19 mouse cellular contexts compared by ENCODE assay signal in genomic region chr5:132438414-132438813, GRCm38 (mm10).
A peak's percentile ranks its signal among the peaks of the same experiment; 100 is the strongest.
DNase-seq lines count a peak whose midpoint lies in the region; ATAC-seq and TF ChIP-seq lines count a peak whose summit lies in the region.
"Had no signal": no experiment of that assay in that cellular context is flagged by ENCODE, and none has a peak within 500 bp of the region (broad histone marks: within the 10 kb centered on the region; RNA-seq: fewer than 3 reads in every experiment).

No protein-coding gene starts in this region.

- no peaks in the 10 kb centered on the region for H3K27me3 ChIP-seq in heart, embryonic 14.5 days (ENCODE audit: control insufficient read depth, insufficient read depth, low read length)
- H3K27me3 ChIP-seq: forebrain, embryonic 12.5 days; hindbrain, embryonic 15.5 days; limb, embryonic 15.5 days had no signal

- H3K9me3 ChIP-seq in heart, embryonic 14.5 days (ENCODE audit: control insufficient read depth, low read length), result no peaks in the 10 kb centered on the region
- H3K9me3 ChIP-seq: forebrain, embryonic 12.5 days; hindbrain, embryonic 15.5 days; limb, embryonic 15.5 days had no signal

- H3K9ac ChIP-seq in heart, embryonic 14.5 days (ENCODE audit: low read length), result no peak overlapping the region
- H3K9ac ChIP-seq: forebrain, embryonic 12.5 days; hindbrain, embryonic 15.5 days; limb, embryonic 15.5 days had no signal

- H3K4me1 ChIP-seq in lung, adult 2 months (ENCODE audit: control insufficient read depth, insufficient read depth, low read length), result no peaks in the 10 kb centered on the region
- H3K4me1 ChIP-seq in heart, embryonic 14.5 days (ENCODE audit: control insufficient read depth in 2 of 2, insufficient read depth in 2 of 2, low read length in 2 of 2), result peaks cover 11 to 13% of the 10 kb centered on the region in 2 experiments

- intact Hi-C loops in heart, postnatal 10 days (cut with DNase I), result loop anchor here (2.0 kb wide), 1 partner anchor 104 kb away; the partner anchor contains the start of gene Auts2
- intact Hi-C loops in left cerebral cortex, postnatal 25 days (cut with DNase I), result no loop called here

- no peak for TF ChIP-seq POLR2A in lung, adult 2 months (IDR thresholded peaks at IDR 0.05; ENCODE audit: borderline replicate concordance, extremely low read depth, low read depth, low read length)

- 48% methylated on average over 4 of the region's 4 CpGs for WGBS in lung, adult 2 months
- 39% methylated on average over 4 of the region's 4 CpGs for WGBS in heart, embryonic 14.5 days

- H3K36me3 ChIP-seq in heart, embryonic 14.5 days (ENCODE audit: control insufficient read depth, insufficient read depth, low read length), result no peaks in the 10 kb centered on the region
- H3K36me3 ChIP-seq: forebrain, embryonic 12.5 days; hindbrain, embryonic 15.5 days; limb, embryonic 15.5 days had no signal

- H3K4me3 ChIP-seq in lung, adult 2 months (replicated peaks; ENCODE audit: extremely low read depth, low read depth, low read length), result no peak overlapping the region
- H3K4me3 ChIP-seq in heart, embryonic 14.5 days (ENCODE audit: control insufficient read depth in 1 of 2, insufficient read depth in 1 of 2, low read depth in 1 of 2, low read length in 2 of 2), result no peak overlapping the region
- H3K4me3 ChIP-seq: forebrain, embryonic 12.5 days; hindbrain, embryonic 15.5 days; limb, embryonic 15.5 days had no signal

- H3K27ac ChIP-seq in heart, embryonic 14.5 days (replicated peaks in 1 of 2; ENCODE audit: control insufficient read depth in 1 of 2, insufficient read depth in 1 of 2, low read depth in 2 of 2, low read length in 2 of 2), result no peak overlapping the region
- H3K27ac ChIP-seq: forebrain, embryonic 12.5 days; hindbrain, embryonic 15.5 days; limb, embryonic 15.5 days had no signal

- peak; percentile 56 for DNase-seq in heart, adult 11 months
- DNase-seq in heart, adult 8-10 months (ENCODE audit: low spot score), result no peak
- DNase-seq in lung, adult 2 months, result no peak
- DNase-seq in lung, postnatal 10 days, result no peak
- DNase-seq in heart, postnatal 10 days, result peak; percentile 31 to 36
- DNase-seq in left cerebral cortex, postnatal 25 days (ENCODE audit: low spot score in 2 of 2), result no peak
- DNase-seq: B cell, adult 2 months; cerebellum, adult 2 months; cerebellum, postnatal 36 days; gastrocnemius, postnatal 25 days; layer of hippocampus, postnatal 36 days; spleen, adult 18-20 months; thymus, postnatal 4 days had no signal

- no peak for ATAC-seq in heart, embryonic 14.5 days (ENCODE audit: insufficient number of reproducible peaks, insufficient read depth, low FRiP score, low read depth)
- ATAC-seq: intestine, embryonic 16.5 days; midbrain, embryonic 16.5 days had no signal

- peak overlapping the region; percentile 38 for H3K4me2 ChIP-seq in heart, embryonic 14.5 days (ENCODE audit: low read length)
- H3K4me2 ChIP-seq: forebrain, embryonic 12.5 days; hindbrain, embryonic 15.5 days; limb, embryonic 15.5 days had no signal

- TF ChIP-seq CTCF in lung, adult 2 months (IDR thresholded peaks at IDR 0.05; ENCODE audit: insufficient read depth, low read length), result peak; percentile 8; the same call in 1 of the 2 replicates

Comparison
In these comparisons a context has a peak if more than half of its experiments do, and no peak if none do; other contexts are left out.
1. DNase-seq: peak in heart, adult 11 months (single experiment) and heart, postnatal 10 days (2 of 2); none in heart, adult 8-10 months (single experiment), lung, adult 2 months (single experiment), lung, postnatal 10 days (single experiment) and left cerebral cortex, postnatal 25 days (0 of 2).